Mouse (Mus musculus): ENCODE measurements around the gene Amy2a1. TPM values are rescaled to one million over a fixed set of nuclear protein-coding genes. Genes with fewer than 3 reads are reported as not detected.

Gene Amy2a1
- polyA plus RNA-seq (2015; fragmentation: Nextera tagmentation; extraction: Ambion mirVana) = not detected in 2 replicates

GRCm38 (mm10) chr3:113532328-113532727, at the start of gene Amy2a1:
Gene Amy2a1, minus strand, starts transcription at chr3:113532428.

Other genes starting within 250 kb of the Amy2a1 start
- gene Amy2a4, start 241.0 kb downstream of the Amy2a1 start, polyA plus RNA-seq (2015; fragmentation: Nextera tagmentation; extraction: Ambion mirVana) = not detected in 2 replicates
- gene Amy2a3, start 208.4 kb downstream of the Amy2a1 start, polyA plus RNA-seq (2015; fragmentation: Nextera tagmentation; extraction: Ambion mirVana) = not detected in 2 replicates
- not detected in 2 replicates for gene Amy2a2, start 175.8 kb downstream of the Amy2a1 start, polyA plus RNA-seq (2015; fragmentation: Nextera tagmentation; extraction: Ambion mirVana)
- gene Amy1, start 74.3 kb upstream of the Amy2a1 start, polyA plus RNA-seq (2015; fragmentation: Nextera tagmentation; extraction: Ambion mirVana) = 0.42 and 0.43 TPM in 2 replicates
- 19.0 and 20.4 TPM in 2 replicates for gene Rnpc3, start 97.7 kb upstream of the Amy2a1 start, polyA plus RNA-seq (2015; fragmentation: Nextera tagmentation; extraction: Ambion mirVana)